Mouse (Mus musculus): ENCODE measurements at regions not wholly inside any gene's neighbourhood (a gene's known extent, or its start where the extent isn't known, plus 50 kb on each side); places are given as distances from the start of the nearest gene placed in this dataset.
A peak's percentile ranks its signal among the peaks of the same experiment; 100 is the strongest.

- DNase-seq (ENCODE audit: low read depth, low spot score), result peak; percentile 14
These were observed 620.0 kb downstream of the Dnah5 start for GRCm38 (mm10) chr15:28823526-28823925.

- no peak for DNase-seq (ENCODE audit: low read depth, low spot score)
These were observed 631.3 kb downstream of the Dnah5 start for GRCm38 (mm10) chr15:28834831-28835230.

- no peak for DNase-seq (ENCODE audit: low read depth, low spot score)
These were observed 636.8 kb downstream of the Dnah5 start for GRCm38 (mm10) chr15:28840322-28840721.

- no peak for DNase-seq (ENCODE audit: low read depth, low spot score)
These were observed 652.9 kb downstream of the Dnah5 start for GRCm38 (mm10) chr15:28856419-28856818.

- no peak for DNase-seq (ENCODE audit: low read depth, low spot score)
These were observed 654.6 kb downstream of the Dnah5 start for GRCm38 (mm10) chr15:28858176-28858575.

- no peak for DNase-seq (ENCODE audit: low read depth, low spot score)
These were observed 660.5 kb downstream of the Dnah5 start for GRCm38 (mm10) chr15:28864101-28864500.

- DNase-seq (ENCODE audit: low read depth, low spot score), result no peak
These were observed 661.4 kb downstream of the Dnah5 start for GRCm38 (mm10) chr15:28864913-28865312.

GRCm38 (mm10) chr15:28873001-28873400 lies 669.4 kb downstream of the Dnah5 start:
- DNase-seq (ENCODE audit: low read depth, low spot score), result no peak

GRCm38 (mm10) chr15:28896248-28896808 lies 692.8 kb downstream of the Dnah5 start:
- DNase-seq (ENCODE audit: low read depth, low spot score), result no peak

- DNase-seq (ENCODE audit: low read depth, low spot score), result no peak
These were observed 718.9 kb downstream of the Dnah5 start for GRCm38 (mm10) chr15:28922437-28922836.

GRCm38 (mm10) chr15:28948245-28948644 lies 744.7 kb downstream of the Dnah5 start:
- no peak for DNase-seq (ENCODE audit: low read depth, low spot score)

Data from ES-CJ7 (cell line).